In the genomic region with DNA sequence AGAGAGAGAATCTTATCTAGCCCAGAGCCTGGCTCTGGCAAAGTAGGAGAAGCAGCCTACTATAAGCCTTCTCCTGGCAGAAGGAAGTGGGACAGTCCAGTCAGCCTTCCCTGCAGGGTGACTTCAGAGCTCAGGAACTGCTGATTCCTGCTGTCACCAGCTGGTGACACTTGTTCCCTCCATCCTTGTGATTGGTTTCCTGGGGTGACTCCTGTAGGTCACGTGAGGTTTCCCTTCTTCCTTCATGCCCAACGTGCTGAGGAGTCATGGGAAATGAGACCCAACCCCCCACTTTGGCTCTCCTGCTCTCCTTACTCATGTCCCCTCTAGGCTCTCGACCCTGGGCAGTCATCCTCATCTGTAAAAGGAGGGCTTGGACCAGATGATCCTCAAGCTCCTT, we compare ENCODE assay signal across 16 mouse cellular contexts.
"Had no signal": no experiment of that assay in that cellular context is flagged by ENCODE, and none has a peak within 500 bp of the region (broad histone marks: within the 10 kb centered on the region; RNA-seq: fewer than 3 reads in every experiment).

No protein-coding gene starts in this region.

- H3K36me3 ChIP-seq: limb, embryonic 15.5 days; liver, embryonic 12.5 days; midbrain, embryonic 10.5 days; neural tube, embryonic 15.5 days had no signal

- H3K4me2 ChIP-seq: limb, embryonic 15.5 days; liver, embryonic 12.5 days; lung, embryonic 14.5 days; neural tube, embryonic 15.5 days had no signal

- H3K4me3 ChIP-seq: left cerebral cortex, adult 2 months; limb, embryonic 15.5 days; liver, embryonic 12.5 days; midbrain, embryonic 10.5 days; myocyte; neural tube, embryonic 15.5 days had no signal

- H3K9ac ChIP-seq: limb, embryonic 15.5 days; liver, embryonic 12.5 days; lung, embryonic 14.5 days; neural tube, embryonic 15.5 days had no signal

- H3K4me1 ChIP-seq: liver, embryonic 12.5 days; midbrain, embryonic 10.5 days; neural tube, embryonic 15.5 days had no signal

- DNase-seq: kidney, adult 18-20 months; kidney, postnatal 10 days; kidney, postnatal 4 days; lung, embryonic 14.5 days; lung, postnatal 36 days; midbrain, embryonic 14.5 days; right cerebral cortex, adult 18-20 months; right cerebral cortex, postnatal 25 days; thymus, postnatal 4 days had no signal

- H3K27me3 ChIP-seq: limb, embryonic 15.5 days; liver, embryonic 12.5 days; neural tube, embryonic 15.5 days had no signal

- H3K27ac ChIP-seq: left cerebral cortex, adult 2 months; limb, embryonic 15.5 days; liver, embryonic 12.5 days; midbrain, embryonic 10.5 days; neural tube, embryonic 15.5 days; stomach, postnatal 0 days had no signal

- ATAC-seq: liver, embryonic 12.5 days had no signal

- H3K9me3 ChIP-seq: limb, embryonic 15.5 days; liver, embryonic 12.5 days; neural tube, embryonic 15.5 days had no signal
